Mouse (Mus musculus) myocyte (in vitro differentiated cells): Measurements from ENCODE around the gene Ppt1.

Experiments
- MAX ChIP-seq: IDR thresholded peaks from one replicate; pipeline ENCODE4 v1.6.1; 2011; ENCODE audit warnings: low read depth, mild to moderate bottlenecking, control low read depth
- MYOG ChIP-seq, 3 experiments: IDR thresholded peaks; one replicate each; pipeline ENCODE4 v1.6.1; 2011; ENCODE audit warnings: control low read depth in 2 of 3, low read depth in 2 of 3, mild to moderate bottlenecking in 2 of 3; ENCODE audit not compliant: insufficient read length in 2 of 3, control insufficient read depth in 1 of 3, insufficient read depth in 1 of 3
- POLR2A ChIP-seq: IDR thresholded peaks from one replicate; pipeline ENCODE4 v1.6.1; 2011; ENCODE audit warnings: low read depth, mild to moderate bottlenecking, control low read depth, moderate library complexity; ENCODE audit not compliant: insufficient read length
- POLR2AphosphoS2 ChIP-seq: IDR thresholded peaks from one replicate; pipeline ENCODE4 v1.6.1; 2011; ENCODE audit warnings: low read depth, control low read depth; ENCODE audit not compliant: insufficient read length
- USF1 ChIP-seq: IDR thresholded peaks from one replicate; pipeline ENCODE4 v1.6.1; 2011; ENCODE audit warnings: low read depth, mild to moderate bottlenecking, control low read depth, moderate library complexity

DNA sequence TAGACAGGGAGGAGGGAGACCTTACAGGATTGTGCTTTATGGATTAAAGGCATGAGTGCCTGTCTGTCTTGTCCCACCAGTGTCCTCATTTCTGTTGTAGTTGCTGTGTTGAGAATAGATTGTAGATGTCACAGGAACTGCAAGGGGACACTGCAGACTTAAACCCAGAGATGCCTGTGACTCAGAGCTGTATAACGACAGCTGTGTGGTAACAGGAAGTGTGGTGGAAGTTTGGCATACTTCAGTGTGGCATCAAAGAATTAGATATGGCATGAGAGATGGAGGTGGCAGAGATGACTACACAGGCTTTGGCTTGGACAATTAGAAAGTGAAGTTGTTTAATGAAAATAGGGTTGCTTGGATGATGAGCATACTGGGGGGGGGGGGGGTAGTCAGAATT, 2.4 kb downstream of the Ppt1 start:
- TF ChIP-seq POLR2A, result no peak
- TF ChIP-seq POLR2AphosphoS2, result no peak
- peak in 2 of 3 experiments; percentile 54 to 79 for TF ChIP-seq MYOG (IDR thresholded peaks at IDR 0.05; ENCODE audit: control insufficient read depth in 1 of 3, insufficient read depth in 1 of 3, insufficient read length in 2 of 3, low read depth in 2 of 3)
- no peak for TF ChIP-seq MAX
- TF ChIP-seq USF1, result no peak
